Mouse (Mus musculus) neural tube, embryonic 11.5 days (tissue): ENCODE measurements at regions not wholly inside any gene's neighbourhood (a gene's known extent, or its start where the extent isn't known, plus 50 kb on each side); places are given as distances from the start of the nearest gene placed in this dataset.

Experiments used
- ATAC-seq: fragments of 200-750 bp; cut with Nextera tagmentation; 2 replicates; pipeline ENCODE4 v1.8.0; 2017; ENCODE audit warnings: moderate number of reproducible peaks, mild to moderate bottlenecking, moderate TSS enrichment, moderate library complexity; ENCODE audit not compliant: insufficient read depth, low FRiP score, low TSS enrichment
- DNase-seq: peaks from one replicate; pipeline ENCODE4 v3.0.0-alpha.2; 2015; ENCODE audit warnings: low spot score
- H3K27ac ChIP-seq: fragments of 300-500 bp; sonication (generic); 2 replicates; pipeline ENCODE4 v1.5.1; 2014; ENCODE audit warnings: low read depth, mild to moderate bottlenecking, low read length
- H3K27me3 ChIP-seq: fragments of 300-500 bp; sonication (generic); 2 replicates; pipeline ENCODE4 v1.6.1; 2014; ENCODE audit warnings: mild to moderate bottlenecking, low read length, mixed read lengths; ENCODE audit not compliant: control insufficient read depth, insufficient read depth
- H3K36me3 ChIP-seq: fragments of 300-500 bp; sonication (generic); 2 replicates; pipeline ENCODE4 v1.6.1; 2014; ENCODE audit warnings: mild to moderate bottlenecking, low read length, moderate library complexity, mixed read lengths; ENCODE audit not compliant: control insufficient read depth, insufficient read depth
- H3K4me1 ChIP-seq: fragments of 300-500 bp; sonication (generic); 2 replicates; pipeline ENCODE4 v1.6.1; 2014; ENCODE audit warnings: low read length, mixed read lengths; ENCODE audit not compliant: control insufficient read depth, insufficient read depth
- H3K4me2 ChIP-seq: fragments of 300-500 bp; sonication (generic); 2 replicates; pipeline ENCODE4 v1.6.1; 2014; ENCODE audit warnings: low read depth, mild to moderate bottlenecking, moderate library complexity
- H3K4me3 ChIP-seq: fragments of 300-500 bp; sonication (generic); 2 replicates; pipeline ENCODE4 v1.5.1; 2014; ENCODE audit warnings: low read depth, low read length
- H3K9ac ChIP-seq: fragments of 300-500 bp; sonication (generic); 2 replicates; pipeline ENCODE4 v1.6.1; 2014; ENCODE audit warnings: mild to moderate bottlenecking, low read length
- H3K9me3 ChIP-seq: fragments of 300-500 bp; sonication (generic); 2 replicates; pipeline ENCODE4 v1.6.1; 2016; ENCODE audit warnings: low read length; ENCODE audit not compliant: control insufficient read depth
- WGBS: fragments of 180-500 bp; shearing (Covaris S2); extraction: QIAGEN DNeasy Blood & Tissue Kit; methylation state at CpG from one replicate; pipeline ENCODE4 v1.1.7; 2014; 5-methylcytosine and 5-hydroxymethylcytosine counted together

- Histone ChIP-seq H3K4me1 (no peaks in the 10 kb centered on the region), H3K9me3 (no peaks in the 10 kb centered on the region), H3K4me2 (no peak overlapping the region), H3K27ac (no peak overlapping the region), H3K27me3 (no peaks in the 10 kb centered on the region), H3K9ac (no peak overlapping the region), H3K36me3 (no peaks in the 10 kb centered on the region), H3K4me3 (no peak overlapping the region)
- ATAC-seq (no peak), DNase-seq (no peak)
- 85% methylated on average over 19 of the region's 19 CpGs for WGBS
Measured at GRCm38 (mm10) chr6:31114336-31115335, 155.8 kb upstream of the Klf14 start.

GRCm38 (mm10) chr6:31115566-31115965 is 156.7 kb upstream of the Klf14 start:
- H3K4me2 ChIP-seq: no peak overlapping the region
- H3K27me3 ChIP-seq: no peaks in the 10 kb centered on the region
- 87% methylated on average over 4 of the region's 4 CpGs for WGBS
- H3K4me1 ChIP-seq: no peaks in the 10 kb centered on the region
- H3K9ac ChIP-seq: no peak overlapping the region
- H3K27ac ChIP-seq: no peak overlapping the region
- no peaks in the 10 kb centered on the region for H3K9me3 ChIP-seq
- no peaks in the 10 kb centered on the region for H3K36me3 ChIP-seq
- no peak overlapping the region for H3K4me3 ChIP-seq
- DNase-seq (no peak), ATAC-seq (no peak)

GRCm38 (mm10) chr6:31116365-31116764 is 157.5 kb upstream of the Klf14 start:
- Histone ChIP-seq H3K4me1 (no peaks in the 10 kb centered on the region), H3K27me3 (no peaks in the 10 kb centered on the region), H3K4me3 (no peak overlapping the region), H3K9ac (no peak overlapping the region), H3K27ac (no peak overlapping the region), H3K36me3 (no peaks in the 10 kb centered on the region), H3K9me3 (no peaks in the 10 kb centered on the region), H3K4me2 (no peak overlapping the region)
- 82% methylated on average over 6 of the region's 6 CpGs for WGBS
- ATAC-seq: no peak
- no peak for DNase-seq

- Histone ChIP-seq H3K9ac (no peak overlapping the region), H3K4me2 (no peak overlapping the region), H3K27me3 (no peaks in the 10 kb centered on the region), H3K9me3 (no peaks in the 10 kb centered on the region), H3K27ac (no peak overlapping the region), H3K36me3 (no peaks in the 10 kb centered on the region), H3K4me1 (no peaks in the 10 kb centered on the region), H3K4me3 (no peak overlapping the region)
- DNase-seq (no peak), ATAC-seq (no peak)
- 93% methylated on average over 12 of the region's 12 CpGs for WGBS
Measured at GRCm38 (mm10) chr6:31117666-31118065, 158.8 kb upstream of the Klf14 start.

- Histone ChIP-seq H3K9ac (no peak overlapping the region), H3K9me3 (no peaks in the 10 kb centered on the region), H3K4me1 (no peaks in the 10 kb centered on the region), H3K27ac (no peak overlapping the region), H3K4me2 (no peak overlapping the region), H3K4me3 (no peak overlapping the region), H3K36me3 (no peaks in the 10 kb centered on the region), H3K27me3 (no peaks in the 10 kb centered on the region)
- 48% methylated on average over 8 of the region's 8 CpGs for WGBS
- ATAC-seq (peak; percentile 55; the same call in 1 of the 2 replicates), DNase-seq (peak; percentile 33)
Measured at GRCm38 (mm10) chr6:31121008-31121407, 162.1 kb upstream of the Klf14 start.

- no peaks in the 10 kb centered on the region for H3K4me1 ChIP-seq
- no peaks in the 10 kb centered on the region for H3K36me3 ChIP-seq
- H3K9me3 ChIP-seq: no peaks in the 10 kb centered on the region
- DNase-seq (no peak), ATAC-seq (no peak)
- H3K9ac ChIP-seq: no peak overlapping the region
- no peak overlapping the region for H3K27ac ChIP-seq
- WGBS: 83% methylated on average over 5 of the region's 5 CpGs
- H3K27me3 ChIP-seq: no peaks in the 10 kb centered on the region
- H3K4me2 ChIP-seq: no peak overlapping the region
- H3K4me3 ChIP-seq: no peak overlapping the region
Measured at GRCm38 (mm10) chr6:31122895-31123294, 164.0 kb upstream of the Klf14 start.

- H3K4me1 ChIP-seq: no peaks in the 10 kb centered on the region
- H3K9ac ChIP-seq: no peak overlapping the region
- no peak overlapping the region for H3K4me2 ChIP-seq
- H3K36me3 ChIP-seq: no peaks in the 10 kb centered on the region
- H3K27ac ChIP-seq: no peak overlapping the region
- H3K27me3 ChIP-seq: no peaks in the 10 kb centered on the region
- DNase-seq (no peak), ATAC-seq (no peak)
- H3K4me3 ChIP-seq: no peak overlapping the region
- 82% methylated on average over 4 of the region's 4 CpGs for WGBS
- no peaks in the 10 kb centered on the region for H3K9me3 ChIP-seq
Measured at GRCm38 (mm10) chr6:31123342-31123990, 164.6 kb upstream of the Klf14 start.

- no peak for DNase-seq
- no peak overlapping the region for H3K4me3 ChIP-seq
- no peak overlapping the region for H3K27ac ChIP-seq
- H3K27me3 ChIP-seq: no peaks in the 10 kb centered on the region
- H3K4me2 ChIP-seq: no peak overlapping the region
- H3K36me3 ChIP-seq: no peaks in the 10 kb centered on the region
- H3K9me3 ChIP-seq: no peaks in the 10 kb centered on the region
- no peak for ATAC-seq
- H3K9ac ChIP-seq: no peak overlapping the region
- H3K4me1 ChIP-seq: no peaks in the 10 kb centered on the region
- WGBS: 80% methylated on average over 6 of the region's 6 CpGs
Measured at GRCm38 (mm10) chr6:31124076-31124475, 165.2 kb upstream of the Klf14 start.

GRCm38 (mm10) chr6:31124872-31125271 is 166.0 kb upstream of the Klf14 start:
- Histone ChIP-seq H3K27me3 (no peaks in the 10 kb centered on the region), H3K4me2 (no peak overlapping the region), H3K9me3 (no peaks in the 10 kb centered on the region), H3K4me1 (no peaks in the 10 kb centered on the region), H3K36me3 (no peaks in the 10 kb centered on the region), H3K4me3 (no peak overlapping the region), H3K9ac (no peak overlapping the region), H3K27ac (no peak overlapping the region)
- ATAC-seq (no peak), DNase-seq (no peak)
- 97% methylated on average over 4 of the region's 4 CpGs for WGBS
